Mouse (Mus musculus): Measurements from ENCODE around the gene Capzb.
A peak's percentile ranks its signal among the peaks of the same experiment; 100 is the strongest.

Capzb gene

GRCm38 (mm10) chr4:139211975-139212831 is 19.5 kb downstream of the Capzb start:
- peak; percentile 64 for DNase-seq

DNA sequence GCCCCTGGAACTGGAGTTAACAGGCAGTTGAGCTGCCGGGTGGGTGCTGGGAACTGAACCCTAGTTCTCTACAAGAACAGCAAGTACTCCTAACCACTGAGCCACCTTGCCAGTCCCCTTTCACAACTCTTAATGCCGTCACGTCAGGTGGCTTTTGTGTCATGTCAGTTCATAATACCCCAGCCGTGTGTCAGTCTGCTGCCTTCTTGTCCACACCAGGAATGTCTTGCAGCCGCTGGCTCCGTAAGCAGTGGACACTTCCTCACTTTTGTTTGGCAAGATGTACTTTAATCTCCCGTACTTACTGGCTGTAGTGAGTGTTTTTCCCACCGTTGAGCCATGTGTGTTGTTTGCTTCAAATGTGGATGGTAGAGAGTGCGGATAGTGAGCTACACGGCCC is 20.4 kb downstream of the Capzb start:
- DNase-seq = peak; percentile 49

DNA sequence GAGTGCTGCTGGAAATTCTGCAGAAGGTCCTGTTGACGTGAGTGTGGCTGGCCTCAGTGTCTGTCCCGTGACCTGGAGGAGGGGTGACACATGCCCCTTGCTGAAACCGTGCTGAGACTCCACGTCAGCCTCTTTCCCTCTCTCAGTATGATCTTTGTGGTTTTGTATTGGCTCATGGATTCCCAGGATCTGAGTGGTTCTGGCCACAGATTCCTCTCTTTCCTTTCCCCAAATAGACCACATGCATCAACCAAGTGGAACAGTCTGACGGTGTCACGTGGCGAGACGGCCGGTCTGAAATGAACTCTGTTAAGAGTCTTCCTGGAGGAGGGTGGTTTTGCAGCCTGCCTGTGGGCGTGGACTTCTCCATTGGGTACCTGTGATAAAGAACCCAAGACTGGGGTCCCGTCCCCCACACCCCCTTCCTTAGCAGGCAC is 21.3 kb downstream of the Capzb start:
- peak; percentile 76 for DNase-seq

DNA sequence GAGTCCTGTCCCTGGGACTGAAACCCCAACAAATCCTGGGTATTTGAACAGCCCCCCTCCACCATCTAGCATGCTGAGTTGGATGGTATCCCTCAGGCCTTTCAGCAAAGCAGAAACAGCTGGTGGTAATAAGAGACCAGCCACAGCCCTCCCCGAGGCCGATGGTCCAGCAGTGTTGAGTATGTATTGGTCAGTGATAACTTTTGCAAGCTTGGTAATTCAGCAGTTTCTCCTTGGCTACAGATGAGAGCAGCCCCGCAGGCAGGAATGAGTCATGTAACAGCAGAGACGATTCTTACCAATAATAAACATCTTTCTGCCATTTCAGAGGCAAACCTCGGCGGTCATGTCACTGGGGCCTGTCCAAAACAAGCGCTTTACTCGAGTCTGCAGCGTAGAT is 23.9 kb downstream of the Capzb start:
- DNase-seq = peak; percentile 58

- DNase-seq = no peak
Observed at GRCm38 (mm10) chr4:139218539-139218938, 25.8 kb downstream of the Capzb start.

DNA sequence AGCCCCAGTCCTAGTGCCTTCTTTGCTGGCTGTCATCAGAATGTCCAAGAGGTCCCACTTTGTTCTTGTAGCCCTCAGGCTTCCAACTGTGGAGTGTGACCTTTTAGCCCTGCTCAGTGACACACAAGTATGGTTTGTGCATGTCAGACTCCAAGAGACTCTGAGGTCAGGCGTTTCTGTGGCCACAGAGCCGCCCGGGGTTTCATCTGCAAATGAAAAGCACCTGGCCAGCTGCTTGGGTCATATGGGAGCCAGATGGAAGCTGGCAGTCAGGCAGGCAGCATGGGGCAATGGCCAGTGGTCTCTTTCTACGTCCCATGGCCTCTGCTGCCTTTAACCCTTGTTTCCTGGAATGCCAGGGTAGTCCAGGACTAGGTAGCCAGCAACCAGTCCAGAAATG is 27.0 kb downstream of the Capzb start:
- DNase-seq = no peak

- DNase-seq = peak; percentile 67
Observed at GRCm38 (mm10) chr4:139220978-139221377, 28.3 kb downstream of the Capzb start.

GRCm38 (mm10) chr4:139221837-139222236 is 29.1 kb downstream of the Capzb start:
- DNase-seq = no peak

DNA sequence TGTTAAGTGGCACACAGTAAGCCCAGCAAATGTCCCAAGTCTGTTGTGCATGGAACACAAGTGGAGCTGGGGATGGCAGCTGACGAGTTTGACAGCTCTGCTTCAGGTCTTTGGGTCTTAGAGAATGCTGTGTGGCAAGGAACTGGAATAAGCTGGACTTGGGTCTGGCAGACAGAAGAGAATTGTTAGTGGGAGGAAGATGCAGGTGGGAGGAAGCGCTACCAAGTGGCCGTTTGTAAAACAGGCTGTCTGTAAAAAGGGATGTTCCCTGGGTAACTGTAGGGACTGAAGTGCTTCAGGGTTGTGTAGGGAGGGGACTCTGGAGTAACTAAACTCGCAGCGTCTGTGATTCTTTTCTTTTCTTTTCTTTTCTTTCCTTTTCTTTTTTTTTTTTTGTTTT is 32.4 kb downstream of the Capzb start:
- DNase-seq = no peak

DNA sequence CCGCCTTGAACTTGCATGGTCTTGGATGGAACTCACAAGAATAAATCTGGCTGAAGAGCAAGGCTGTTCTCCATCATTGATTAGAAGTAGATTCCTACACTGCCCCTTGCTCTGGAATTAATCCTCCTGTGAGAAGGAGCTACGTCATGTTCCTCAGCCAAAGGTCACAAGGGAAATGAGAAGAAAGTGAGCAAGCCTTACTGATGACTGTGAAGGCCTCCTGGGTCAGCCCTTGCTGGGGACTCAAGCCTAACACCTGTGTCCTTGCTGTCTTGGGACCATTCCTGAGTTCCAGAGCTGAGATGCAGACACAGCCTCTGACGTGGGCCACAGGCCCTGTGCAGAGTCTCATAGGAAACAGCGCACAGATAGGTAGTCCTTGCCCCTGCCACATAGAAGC is 33.2 kb downstream of the Capzb start:
- no peak for DNase-seq

DNA sequence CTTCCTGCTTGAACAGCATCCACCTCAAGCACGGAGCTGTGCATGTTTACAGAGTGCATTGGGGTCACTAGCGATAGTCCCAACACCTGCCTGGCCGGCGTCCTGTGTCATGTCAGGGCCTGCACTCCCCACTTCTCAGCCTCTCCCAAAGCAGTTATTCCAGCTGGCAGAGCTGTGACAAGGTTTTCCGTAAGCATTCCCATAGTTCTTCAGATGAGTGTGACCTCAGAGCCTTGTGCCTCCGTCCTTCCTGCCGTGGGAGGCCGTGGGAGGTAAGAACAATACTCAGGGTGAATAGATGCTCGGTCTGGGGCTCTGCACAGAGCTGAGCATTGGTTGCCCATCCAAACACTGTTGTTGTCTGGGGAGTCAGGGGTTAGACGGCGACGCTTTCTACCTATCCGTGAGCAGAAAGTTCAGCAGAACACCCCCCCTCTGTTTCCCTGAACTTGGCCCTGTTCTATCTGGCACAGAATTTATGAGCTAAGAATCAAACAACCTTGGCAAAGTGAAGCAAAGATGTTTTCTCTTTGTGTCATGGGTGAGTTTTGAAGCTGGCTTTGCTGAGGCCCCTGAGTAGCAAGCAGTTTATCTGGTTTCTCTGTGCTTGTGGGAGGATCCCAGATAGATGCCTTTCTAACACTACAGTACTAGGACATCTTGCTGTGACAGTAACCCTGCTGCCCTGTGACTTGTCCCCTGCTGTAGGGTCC is 34.0 kb downstream of the Capzb start:
- no peak for DNase-seq

- DNase-seq = no peak
Observed at GRCm38 (mm10) chr4:139227923-139228322, 35.2 kb downstream of the Capzb start.

DNA sequence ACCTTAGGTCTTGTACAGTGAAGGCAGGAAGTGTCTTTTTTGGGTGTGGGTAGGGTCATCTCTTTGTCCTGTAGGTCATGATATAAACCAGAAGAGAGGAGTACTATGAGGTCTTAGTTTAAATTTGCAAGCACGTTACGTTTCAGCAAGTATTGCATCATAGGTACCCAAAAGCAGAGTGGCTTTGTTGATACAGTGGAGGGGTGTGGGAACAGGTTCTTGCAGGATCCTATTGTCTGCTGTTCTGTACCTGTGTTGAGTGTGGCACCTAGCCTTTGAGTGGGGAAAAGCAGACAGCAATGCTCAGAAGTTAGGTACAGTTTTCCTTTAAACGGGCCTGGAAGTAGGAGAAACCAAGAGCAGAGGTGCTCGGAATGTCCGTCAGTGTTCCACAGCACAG is 36.6 kb downstream of the Capzb start:
- no peak for DNase-seq

DNA sequence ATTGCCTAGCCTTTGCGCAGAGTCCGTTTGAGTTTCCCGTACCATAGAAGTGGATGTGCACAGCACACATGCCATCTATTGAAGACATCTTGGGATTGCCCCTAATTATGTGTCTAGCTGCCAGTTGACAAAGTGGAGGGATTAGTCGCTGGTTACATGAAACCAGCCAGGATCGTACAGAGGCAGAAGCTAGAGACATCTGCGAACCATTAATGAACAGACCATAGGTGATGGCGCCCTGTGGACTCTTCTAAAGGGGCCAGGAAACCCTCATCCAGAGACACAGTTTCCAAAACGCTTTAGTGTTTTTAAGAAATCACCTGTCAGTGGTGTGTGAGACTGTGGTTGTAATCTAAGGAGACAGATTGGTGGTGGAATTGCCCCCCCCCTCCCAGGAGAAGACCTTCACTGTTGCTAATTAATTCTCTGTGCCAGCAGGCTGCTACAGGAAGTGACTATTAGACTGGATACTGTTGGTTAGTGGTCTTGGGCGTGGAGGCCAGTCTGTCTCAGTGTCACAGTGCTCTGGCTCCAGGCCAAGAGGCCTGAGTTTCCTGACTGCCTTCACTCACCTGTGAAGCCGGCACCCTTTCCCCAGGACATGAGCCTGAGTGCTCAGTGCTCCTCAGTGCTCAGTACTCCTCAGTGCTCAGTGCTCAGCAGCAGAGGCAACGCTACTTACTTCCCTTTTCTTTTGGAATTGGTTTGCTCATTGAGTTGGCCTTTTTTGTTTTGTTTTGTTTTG is 37.8 kb downstream of the Capzb start:
- peak; percentile 33 for DNase-seq

GRCm38 (mm10) chr4:139231163-139231562 is 38.5 kb downstream of the Capzb start:
- DNase-seq = no peak

GRCm38 (mm10) chr4:139232479-139233145 is 39.9 kb downstream of the Capzb start:
- DNase-seq = peak; percentile 88

GRCm38 (mm10) chr4:139233146-139233495 is 40.4 kb downstream of the Capzb start:
- DNase-seq = no peak

DNA sequence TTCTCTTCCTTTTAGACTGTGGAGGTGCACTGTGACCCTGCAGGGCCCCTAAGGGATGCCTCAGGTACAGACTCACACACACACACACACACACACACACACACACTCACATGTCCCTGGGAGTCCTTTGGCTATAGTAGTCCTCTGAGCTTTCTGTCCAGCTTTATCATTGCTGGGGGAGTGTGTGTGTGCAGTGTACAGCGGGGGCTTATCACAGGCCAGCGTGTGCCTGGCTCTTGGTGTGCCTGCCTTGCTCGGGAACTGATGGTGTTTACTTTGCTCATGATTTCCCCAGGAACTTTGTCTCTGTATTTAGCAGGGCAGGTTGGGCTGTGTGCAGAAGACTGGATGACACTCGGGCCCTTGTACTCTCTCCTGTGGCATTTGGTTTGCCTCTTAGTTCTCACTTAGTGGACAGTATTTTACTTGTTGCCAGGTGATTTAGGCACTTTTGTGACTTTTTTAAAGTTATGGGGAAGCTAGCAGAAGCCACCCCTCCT is 41.1 kb downstream of the Capzb start:
- no peak for DNase-seq

DNA sequence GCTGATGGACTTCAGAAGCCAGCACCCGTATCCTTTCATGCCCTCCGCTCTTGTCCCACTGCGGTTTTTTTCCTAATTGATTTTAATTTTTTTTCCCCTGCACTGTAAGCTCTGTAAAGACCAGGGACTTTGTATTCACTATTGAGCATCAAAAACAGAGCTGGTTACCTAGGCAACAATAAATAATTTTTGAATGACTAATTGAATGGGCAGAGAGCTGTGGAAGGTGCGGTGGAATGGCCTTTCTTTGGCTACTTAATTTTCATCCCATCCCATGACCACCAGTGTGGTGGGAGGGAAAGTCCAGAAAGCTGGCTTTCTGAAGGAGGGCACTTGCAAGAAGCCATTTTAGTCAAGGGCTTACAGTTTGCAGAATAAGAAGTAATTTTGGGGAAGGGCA is 41.6 kb downstream of the Capzb start:
- DNase-seq = no peak

DNA sequence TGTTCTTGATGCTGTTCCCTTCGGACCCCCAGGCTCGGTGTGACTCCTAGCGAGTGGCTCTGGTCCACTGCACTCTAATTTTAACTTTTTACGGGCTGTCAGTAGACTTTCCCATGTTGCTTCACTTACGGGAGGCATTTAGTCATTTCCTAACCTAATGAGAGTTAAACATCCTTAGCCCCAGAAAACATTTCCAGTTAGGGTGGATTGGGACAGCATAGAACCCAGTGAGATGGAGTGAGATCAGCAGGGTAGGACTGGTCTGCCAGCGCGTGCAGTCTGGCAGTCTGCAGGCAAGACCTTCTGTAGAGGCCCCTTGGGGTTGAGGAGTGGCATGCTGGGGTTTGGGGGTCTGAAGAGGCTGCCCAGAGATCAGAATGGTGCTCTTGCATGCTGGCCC is 42.9 kb downstream of the Capzb start:
- DNase-seq = no peak

DNA sequence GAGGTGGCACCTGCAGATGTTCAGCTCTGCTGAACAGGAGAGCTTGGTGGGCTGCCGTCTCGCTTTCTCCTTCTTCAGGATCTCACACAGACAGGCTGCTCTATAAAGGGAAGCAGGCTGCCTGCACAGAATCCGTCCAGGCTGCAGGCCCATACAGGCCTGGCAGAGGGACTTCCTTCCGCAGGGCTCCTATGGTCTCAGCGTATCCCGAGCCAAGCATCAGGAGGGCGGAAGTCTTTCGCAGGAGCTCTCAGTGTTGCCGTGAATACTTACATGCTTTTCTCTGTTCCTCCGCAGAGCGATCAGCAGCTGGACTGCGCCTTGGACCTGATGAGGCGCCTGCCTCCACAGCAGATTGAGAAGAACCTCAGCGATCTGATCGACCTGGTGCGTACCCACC is 45.9 kb downstream of the Capzb start:
- DNase-seq = no peak

GRCm38 (mm10) chr4:139240334-139240733 is 47.6 kb downstream of the Capzb start:
- DNase-seq = peak; percentile 36
